Mouse (Mus musculus): ENCODE measurements around the gene Slc35e2. TPM values are rescaled to one million over a fixed set of nuclear protein-coding genes. Genes with fewer than 3 reads are reported as not detected.
"Not testable (repeated sequence)": the region's sequence is repeated elsewhere in the genome, so short reads cannot be mapped to it uniquely, and the experiment has no call there.

Slc35e2 gene
- polyA plus RNA-seq, 1 experiment from 2014 or later = 19.9 TPM

DNA sequence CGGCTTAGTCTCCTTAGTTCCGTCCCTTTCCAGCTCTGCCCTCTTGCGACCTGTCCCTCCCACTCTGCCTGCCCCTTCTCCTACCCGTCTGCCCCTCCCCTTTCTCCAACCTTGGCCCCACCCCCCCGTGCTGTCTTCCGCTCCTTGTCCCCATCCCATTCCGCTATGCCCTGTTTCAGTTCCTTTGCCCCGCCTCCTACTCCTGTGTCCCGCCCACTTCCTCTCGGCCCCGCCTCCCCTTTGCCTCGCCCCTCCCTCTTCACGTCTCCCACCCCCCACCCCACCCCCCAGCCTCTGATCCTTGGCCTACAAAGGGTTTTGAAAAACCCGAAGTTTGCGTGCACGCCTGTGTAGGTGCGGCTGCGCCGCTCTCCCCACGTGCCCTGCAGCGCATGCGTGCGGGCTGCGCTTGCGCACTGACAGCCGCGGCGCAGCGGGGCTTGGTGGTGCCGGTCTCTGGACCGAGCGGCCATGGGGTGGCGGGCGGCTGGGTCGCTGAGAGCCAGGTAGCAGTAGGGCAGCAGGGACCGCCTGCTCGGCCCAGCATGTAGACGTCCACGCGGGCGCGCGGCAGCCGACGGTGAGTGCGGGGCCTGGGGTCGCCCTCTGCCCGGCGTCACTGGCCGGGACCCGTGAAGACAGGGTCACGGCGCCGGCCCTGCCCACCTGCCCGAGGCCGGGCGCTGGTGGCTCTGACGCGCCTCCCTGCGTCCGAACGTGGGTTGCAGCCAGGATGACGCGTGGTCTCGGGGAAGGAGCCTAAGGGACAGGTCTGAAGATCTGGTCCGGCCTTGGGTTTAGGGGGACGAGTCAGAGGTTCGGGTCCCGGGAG lies 37.6 kb upstream of the Slc35e2 start:
- peaks cover 21% of the 10 kb centered on the region for H3K4me1 ChIP-seq (replicated peaks; ENCODE audit: control insufficient read depth, insufficient read depth, low read length)
- WGBS = 1% methylated on average over 66 of the region's 69 CpGs
- H3K9me3 ChIP-seq (ENCODE audit: control insufficient read depth, low read length) = no peaks in the 10 kb centered on the region
- peak overlapping the region; percentile 79 for H3K9ac ChIP-seq
- peak; percentile 94 for DNase-seq (ENCODE audit: low spot score)
- H3K27me3 ChIP-seq (ENCODE audit: control insufficient read depth, insufficient read depth, low read length) = no peaks in the 10 kb centered on the region
- H3K4me2 ChIP-seq (replicated peaks) = peak overlapping the region; percentile 54
- H3K36me3 ChIP-seq (replicated peaks; ENCODE audit: control insufficient read depth, insufficient read depth) = peaks cover 28% of the 10 kb centered on the region
- peak; percentile 97 for ATAC-seq (ENCODE audit: low FRiP score)
- peak overlapping the region; percentile 78 for H3K4me3 ChIP-seq (replicated peaks; ENCODE audit: low read length)
- H3K27ac ChIP-seq = peak overlapping the region; percentile 87

DNA sequence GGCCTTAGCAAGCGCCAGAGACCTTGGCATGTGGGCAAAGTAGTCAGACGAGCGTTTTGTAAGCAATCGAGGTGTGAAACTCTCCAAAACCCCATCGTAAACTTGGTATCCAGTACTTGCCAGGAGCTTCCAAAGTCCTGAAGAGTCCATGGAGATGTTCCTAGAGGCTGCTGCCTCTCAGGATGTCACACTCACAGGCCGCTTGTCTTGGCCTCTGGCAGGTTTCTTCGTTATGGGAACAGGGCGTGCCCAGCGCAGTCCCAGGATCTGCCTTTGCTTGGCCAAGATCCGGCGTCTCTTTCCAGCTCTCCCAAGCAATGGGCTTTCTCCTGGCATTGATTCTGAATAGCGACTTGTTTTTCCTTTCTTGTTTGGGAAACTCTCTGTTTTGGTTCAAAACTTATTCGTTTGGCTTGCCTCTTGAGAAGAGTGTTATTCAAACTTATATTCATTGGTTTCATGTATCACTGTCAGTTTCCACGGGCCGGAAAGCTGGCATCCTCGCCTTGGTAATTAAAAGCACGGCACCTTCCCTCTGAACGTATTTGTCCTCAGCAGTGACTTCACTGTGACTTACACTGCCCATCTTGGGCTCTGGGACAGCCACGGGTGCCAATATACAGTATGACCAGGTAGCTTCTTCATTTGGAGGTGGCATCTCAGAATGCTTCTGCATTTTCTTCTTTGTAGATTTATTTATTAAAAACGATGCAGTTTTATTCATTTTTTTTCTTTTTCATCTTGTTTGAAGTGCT lies 36.7 kb upstream of the Slc35e2 start:
- Histone ChIP-seq H3K9ac (peak overlapping the region; percentile 79), H3K27ac (peak overlapping the region; percentile 87), H3K27me3 (ENCODE audit: control insufficient read depth, insufficient read depth, low read length) (no peaks in the 10 kb centered on the region), H3K4me2 (replicated peaks) (peak overlapping the region; percentile 54), H3K4me1 (replicated peaks; ENCODE audit: control insufficient read depth, insufficient read depth, low read length) (peaks cover 21% of the 10 kb centered on the region), H3K4me3 (replicated peaks; ENCODE audit: low read length) (peak overlapping the region; percentile 78), H3K9me3 (ENCODE audit: control insufficient read depth, low read length) (no peaks in the 10 kb centered on the region), H3K36me3 (replicated peaks; ENCODE audit: control insufficient read depth, insufficient read depth) (peaks cover 19% of the 10 kb centered on the region)
- WGBS = 19% methylated on average over 20 of the region's 20 CpGs
- ATAC-seq (ENCODE audit: low FRiP score) (no peak), DNase-seq (ENCODE audit: low spot score) (no peak)

DNA sequence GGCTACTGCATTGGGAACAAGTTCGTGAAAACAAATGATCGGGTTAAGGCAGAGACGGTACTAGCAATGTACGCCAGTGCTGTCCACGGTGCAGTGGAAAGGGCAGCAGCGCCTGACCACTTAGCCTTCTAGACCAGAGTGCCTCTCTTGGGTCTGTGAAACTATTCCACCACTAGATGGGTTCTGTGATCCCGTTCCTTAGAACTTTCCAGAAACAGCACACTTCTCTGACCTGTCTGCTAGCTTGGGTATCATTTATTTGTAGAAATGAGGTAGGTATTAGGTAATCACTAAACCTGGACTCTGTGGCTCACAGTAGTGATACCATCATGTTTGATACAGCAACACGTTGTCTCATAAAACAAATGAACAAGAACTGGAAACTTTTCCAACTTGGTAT lies 34.7 kb upstream of the Slc35e2 start:
- Histone ChIP-seq H3K27ac (no peak overlapping the region), H3K36me3 (replicated peaks; ENCODE audit: control insufficient read depth, insufficient read depth) (no peaks in the 10 kb centered on the region), H3K4me2 (replicated peaks) (no peak overlapping the region), H3K27me3 (ENCODE audit: control insufficient read depth, insufficient read depth, low read length) (no peaks in the 10 kb centered on the region), H3K4me3 (replicated peaks; ENCODE audit: low read length) (no peak overlapping the region), H3K9me3 (ENCODE audit: control insufficient read depth, low read length) (no peaks in the 10 kb centered on the region), H3K4me1 (replicated peaks; ENCODE audit: control insufficient read depth, insufficient read depth, low read length) (peaks cover 21% of the 10 kb centered on the region), H3K9ac (no peak overlapping the region)
- WGBS = 81% methylated on average over 8 of the region's 8 CpGs
- DNase-seq (ENCODE audit: low spot score) (no peak), ATAC-seq (ENCODE audit: low FRiP score) (no peak)

DNA sequence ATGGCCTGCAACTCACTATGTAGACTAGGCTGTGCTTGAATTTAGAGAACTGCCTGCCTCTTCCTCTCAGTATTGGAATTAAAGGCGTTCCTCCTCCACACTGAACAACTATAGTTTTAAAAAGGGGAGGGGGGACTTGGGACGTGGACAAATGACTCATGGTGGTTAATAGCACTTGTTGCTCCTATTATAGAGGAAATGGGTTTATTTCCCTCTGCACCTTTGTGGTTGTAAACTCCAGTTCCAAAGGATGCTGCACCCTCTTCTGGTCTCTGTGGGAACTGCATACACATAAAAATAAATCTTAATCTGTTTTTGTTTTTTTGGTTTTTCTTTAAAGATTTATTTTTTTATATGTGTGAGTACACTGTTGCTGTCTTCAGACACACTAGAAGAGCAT lies 33.0 kb upstream of the Slc35e2 start:
- Histone ChIP-seq H3K9ac (no peak overlapping the region), H3K4me2 (replicated peaks) (no peak overlapping the region), H3K27me3 (ENCODE audit: control insufficient read depth, insufficient read depth, low read length) (no peaks in the 10 kb centered on the region), H3K4me3 (replicated peaks; ENCODE audit: low read length) (no peak overlapping the region), H3K36me3 (replicated peaks; ENCODE audit: control insufficient read depth, insufficient read depth) (no peaks in the 10 kb centered on the region), H3K27ac (no peak overlapping the region), H3K9me3 (ENCODE audit: control insufficient read depth, low read length) (no peaks in the 10 kb centered on the region), H3K4me1 (replicated peaks; ENCODE audit: control insufficient read depth, insufficient read depth, low read length) (peaks cover 13% of the 10 kb centered on the region)
- ATAC-seq (ENCODE audit: low FRiP score) (no peak), DNase-seq (ENCODE audit: low spot score) (peak; percentile 32)
- 24% methylated on average over 2 of the region's 2 CpGs for WGBS

DNA sequence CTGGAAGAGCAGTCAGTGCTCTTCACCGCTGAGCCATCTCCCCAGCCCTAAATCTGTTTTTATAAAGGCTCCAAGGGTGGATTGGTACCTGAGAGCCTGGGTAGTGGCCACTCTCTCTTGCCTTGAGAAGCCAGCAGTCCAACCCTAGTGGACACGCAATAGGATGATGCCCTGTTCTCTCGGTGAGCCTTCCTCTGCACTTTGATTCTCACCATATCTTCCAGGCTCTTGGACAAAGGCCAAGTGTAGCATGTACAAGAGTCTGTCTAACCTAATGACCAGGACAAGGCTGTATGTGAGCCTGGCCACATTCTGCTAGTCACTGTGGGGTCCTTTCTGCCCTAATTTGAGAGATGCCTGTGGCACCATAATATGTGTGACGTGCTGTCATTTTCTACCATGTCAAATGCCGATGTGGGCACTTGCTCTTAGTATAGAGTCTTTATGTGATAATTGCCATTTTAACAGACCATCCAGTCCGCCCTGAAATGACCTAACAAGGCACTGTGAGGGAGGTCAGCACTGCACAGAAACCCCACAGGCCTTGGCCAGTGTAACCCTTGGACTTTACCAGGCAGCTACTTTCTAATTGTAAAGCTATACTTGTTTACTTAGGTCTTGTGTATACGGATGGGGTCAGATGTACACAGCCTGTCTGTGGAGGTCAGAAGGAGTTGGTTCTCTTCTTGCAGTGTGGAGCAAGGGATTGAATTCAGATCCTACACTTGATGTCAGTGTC lies 32.4 kb upstream of the Slc35e2 start:
- Histone ChIP-seq H3K9ac (no peak overlapping the region), H3K4me2 (replicated peaks) (no peak overlapping the region), H3K9me3 (ENCODE audit: control insufficient read depth, low read length) (no peaks in the 10 kb centered on the region), H3K27me3 (ENCODE audit: control insufficient read depth, insufficient read depth, low read length) (no peaks in the 10 kb centered on the region), H3K36me3 (replicated peaks; ENCODE audit: control insufficient read depth, insufficient read depth) (no peaks in the 10 kb centered on the region), H3K4me1 (replicated peaks; ENCODE audit: control insufficient read depth, insufficient read depth, low read length) (peaks cover 13% of the 10 kb centered on the region), H3K4me3 (replicated peaks; ENCODE audit: low read length) (no peak overlapping the region), H3K27ac (no peak overlapping the region)
- ATAC-seq (ENCODE audit: low FRiP score) = no peak
- WGBS = 94% methylated on average over 7 of the region's 7 CpGs
- no peak for DNase-seq (ENCODE audit: low spot score)

DNA sequence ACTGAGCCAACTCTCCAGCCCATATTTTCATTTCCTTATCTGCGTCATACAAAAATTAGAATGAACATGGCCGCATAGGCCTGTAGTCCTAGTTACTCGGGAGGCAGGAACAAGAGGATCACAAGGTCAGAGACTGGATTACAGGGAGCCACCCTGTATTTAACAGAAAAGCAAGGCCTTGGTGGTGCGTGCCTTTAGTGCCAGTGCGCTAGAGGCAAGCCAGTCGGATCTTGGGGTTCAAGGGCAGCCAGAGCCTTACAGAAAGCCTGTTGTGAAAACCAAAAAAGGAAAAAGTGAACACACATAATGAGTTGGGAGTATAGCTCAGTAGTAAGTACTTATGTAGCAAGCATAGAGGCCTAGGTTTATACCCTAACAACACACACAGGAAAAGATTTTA lies 31.4 kb upstream of the Slc35e2 start:
- H3K4me1 ChIP-seq (replicated peaks; ENCODE audit: control insufficient read depth, insufficient read depth, low read length) = peaks cover 8% of the 10 kb centered on the region

DNA sequence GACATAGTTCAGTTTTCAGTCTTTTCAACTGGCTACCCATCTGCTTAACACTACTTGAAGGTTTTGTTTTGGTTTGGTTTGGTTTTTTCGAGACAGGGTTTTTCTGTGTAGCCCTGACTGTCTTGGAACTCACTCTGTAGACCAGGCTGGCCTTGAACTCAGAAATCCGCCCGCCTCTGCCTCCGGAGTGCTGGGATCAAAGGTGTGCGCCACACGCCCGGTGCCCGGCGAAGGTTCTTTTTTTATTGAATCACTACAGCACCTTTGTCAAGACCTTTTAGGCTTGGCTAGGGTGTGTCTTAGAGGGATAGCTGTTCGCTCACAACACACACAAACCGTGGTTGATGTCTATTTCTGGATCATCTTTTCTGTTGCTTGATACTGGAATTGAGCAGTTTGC lies 30.9 kb upstream of the Slc35e2 start:
- H3K9ac ChIP-seq; H3K27ac ChIP-seq; H3K4me1 ChIP-seq (replicated peaks; ENCODE audit: control insufficient read depth, insufficient read depth, low read length); H3K9me3 ChIP-seq (ENCODE audit: control insufficient read depth, low read length); H3K27me3 ChIP-seq (ENCODE audit: control insufficient read depth, insufficient read depth, low read length); H3K4me3 ChIP-seq (replicated peaks; ENCODE audit: low read length); H3K36me3 ChIP-seq (replicated peaks; ENCODE audit: control insufficient read depth, insufficient read depth); H3K4me2 ChIP-seq (replicated peaks); ATAC-seq (ENCODE audit: low FRiP score); DNase-seq (ENCODE audit: low spot score): not testable (repeated sequence)
- WGBS = 92% methylated on average over 11 of the region's 11 CpGs

More for the DNA sequence above, 31.4 kb upstream of the Slc35e2 start:
- Histone ChIP-seq H3K27me3 (ENCODE audit: control insufficient read depth, insufficient read depth, low read length) (no peaks in the 10 kb centered on the region), H3K4me2 (replicated peaks) (no peak overlapping the region), H3K27ac (no peak overlapping the region), H3K36me3 (replicated peaks; ENCODE audit: control insufficient read depth, insufficient read depth) (no peaks in the 10 kb centered on the region), H3K4me3 (replicated peaks; ENCODE audit: low read length) (no peak overlapping the region), H3K9ac (no peak overlapping the region), H3K9me3 (ENCODE audit: control insufficient read depth, low read length) (no peaks in the 10 kb centered on the region)
- WGBS = 98% methylated on average over 6 of the region's 6 CpGs
- DNase-seq (ENCODE audit: low spot score) = no peak
- no peak for ATAC-seq (ENCODE audit: low FRiP score)

DNA sequence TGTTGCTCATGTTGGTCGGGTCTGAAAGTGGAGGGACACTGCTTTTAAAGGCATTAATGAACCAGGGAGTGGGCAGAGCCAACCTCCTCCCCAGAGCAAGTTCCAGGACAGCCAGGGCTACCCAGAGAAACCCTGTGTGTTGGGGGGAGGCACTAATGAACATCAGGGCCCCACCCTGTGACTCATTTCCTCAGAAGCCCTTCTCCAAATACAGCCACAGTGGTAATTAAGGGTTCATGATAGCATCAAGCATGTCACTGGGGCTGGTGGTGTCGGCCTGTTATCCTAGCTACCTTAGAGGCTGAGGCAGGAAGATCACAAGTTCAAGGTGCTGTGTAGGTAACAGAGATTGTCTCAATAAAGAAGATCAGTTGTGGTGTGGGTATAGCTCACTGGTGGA lies 29.8 kb upstream of the Slc35e2 start:
- Histone ChIP-seq H3K9ac (no peak overlapping the region), H3K4me2 (replicated peaks) (no peak overlapping the region), H3K27me3 (ENCODE audit: control insufficient read depth, insufficient read depth, low read length) (no peaks in the 10 kb centered on the region), H3K27ac (no peak overlapping the region), H3K9me3 (ENCODE audit: control insufficient read depth, low read length) (no peaks in the 10 kb centered on the region), H3K36me3 (replicated peaks; ENCODE audit: control insufficient read depth, insufficient read depth) (peaks cover under 1% of the 10 kb centered on the region; the same call in 1 of the 2 replicates), H3K4me3 (replicated peaks; ENCODE audit: low read length) (no peak overlapping the region), H3K4me1 (replicated peaks; ENCODE audit: control insufficient read depth, insufficient read depth, low read length) (no peaks in the 10 kb centered on the region; the same call in 1 of the 2 replicates)
- ATAC-seq (ENCODE audit: low FRiP score) (no peak), DNase-seq (ENCODE audit: low spot score) (no peak)
- 89% methylated on average over 2 of the region's 2 CpGs for WGBS

DNA sequence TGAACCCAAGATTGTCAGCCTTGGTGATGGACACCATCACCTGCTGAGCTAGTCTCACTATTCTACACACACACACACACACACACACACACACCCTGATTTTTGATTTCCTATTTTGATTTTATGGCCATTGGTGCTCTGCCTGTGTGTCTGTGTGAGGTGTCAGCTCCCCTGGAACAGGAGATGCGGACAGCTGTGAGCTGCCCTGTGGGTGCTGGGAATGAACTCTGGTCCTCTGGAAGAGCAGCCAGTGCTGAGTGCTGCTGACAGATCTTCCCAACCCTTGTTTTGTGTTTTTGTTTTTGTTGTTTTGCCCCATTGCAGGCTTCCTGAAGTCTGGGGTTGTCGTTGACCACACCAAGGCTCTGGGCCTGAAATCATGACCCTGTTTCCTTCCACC lies 28.1 kb upstream of the Slc35e2 start:
- no peak overlapping the region for H3K9ac ChIP-seq
- no peaks in the 10 kb centered on the region for H3K9me3 ChIP-seq (ENCODE audit: control insufficient read depth, low read length)
- no peak overlapping the region for H3K27ac ChIP-seq
- ATAC-seq (ENCODE audit: low FRiP score) = no peak
- 94% methylated on average over 2 of the region's 2 CpGs for WGBS
- H3K36me3 ChIP-seq (replicated peaks; ENCODE audit: control insufficient read depth, insufficient read depth) = peaks cover 16% of the 10 kb centered on the region
- H3K4me1 ChIP-seq (replicated peaks; ENCODE audit: control insufficient read depth, insufficient read depth, low read length) = no peaks in the 10 kb centered on the region; the same call in 1 of the 2 replicates
- no peak for DNase-seq (ENCODE audit: low spot score)
- no peak overlapping the region for H3K4me3 ChIP-seq (replicated peaks; ENCODE audit: low read length)
- no peaks in the 10 kb centered on the region for H3K27me3 ChIP-seq (ENCODE audit: control insufficient read depth, insufficient read depth, low read length)
- H3K4me2 ChIP-seq (replicated peaks) = no peak overlapping the region
